Mouse (Mus musculus): ENCODE results near the gene Abcf2.

DNA sequence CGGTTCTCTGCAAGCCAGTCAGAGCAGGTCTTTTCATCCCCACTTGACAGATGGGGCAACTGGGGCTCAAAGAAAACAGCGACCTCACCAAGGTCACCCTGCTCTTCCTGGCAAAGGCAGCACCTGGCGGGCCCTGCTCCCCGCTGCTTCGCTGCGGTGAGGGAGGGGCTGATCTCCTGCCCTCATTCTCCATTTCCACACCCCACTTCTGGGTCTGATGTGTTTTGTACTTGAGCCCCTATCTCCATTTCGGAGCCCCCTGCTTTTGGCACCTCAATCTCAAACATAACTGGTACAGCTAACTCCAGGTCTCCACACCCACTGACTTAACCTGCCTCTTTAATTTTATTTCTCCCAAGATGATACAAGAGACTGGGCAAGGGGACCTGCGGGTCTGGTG is 21.9 kb upstream of the Abcf2 start:
- TF ChIP-seq POLR2A (IDR thresholded peaks at IDR 0.05; ENCODE audit: control insufficient read depth, low read depth, low read length) = no peak
- TF ChIP-seq CTCF (IDR thresholded peaks at IDR 0.05; ENCODE audit: control insufficient read depth, insufficient read depth, insufficient replicate concordance, low read depth, low read length) = no peak

Data from testis, adult 2 months (tissue).